Mouse (Mus musculus) heart, embryonic 11.5 days (tissue): ENCODE measurements around the gene Krtap3-3. TPM values are rescaled to one million over a fixed set of nuclear protein-coding genes. Genes with fewer than 3 reads are reported as not detected.

Experiments used
- ATAC-seq: fragments of 200-750 bp; cut with Nextera tagmentation; replicated peaks from 2 replicates; pipeline ENCODE4 v1.8.0; 2017; ENCODE audit warnings: moderate library complexity; ENCODE audit not compliant: insufficient number of reproducible peaks, low FRiP score, low TSS enrichment
- H3K27ac ChIP-seq: fragments of 300-500 bp; sonication (generic); 2 replicates; pipeline ENCODE4 v1.5.1; 2014; ENCODE audit warnings: mild to moderate bottlenecking, low read depth, low read length
- H3K27me3 ChIP-seq: fragments of 300-500 bp; sonication (generic); 2 replicates; pipeline ENCODE4 v1.6.1; 2014; ENCODE audit warnings: mild to moderate bottlenecking, low read length, mixed read lengths; ENCODE audit not compliant: control insufficient read depth, insufficient read depth
- H3K36me3 ChIP-seq: fragments of 300-500 bp; sonication (generic); 2 replicates; pipeline ENCODE4 v1.6.1; 2014; ENCODE audit warnings: mild to moderate bottlenecking, low read length, moderate library complexity, mixed read lengths; ENCODE audit not compliant: control insufficient read depth, insufficient read depth
- H3K4me1 ChIP-seq: fragments of 300-500 bp; sonication (generic); 2 replicates; pipeline ENCODE4 v1.6.1; 2014; ENCODE audit warnings: low read length; ENCODE audit not compliant: control insufficient read depth, insufficient read depth
- H3K4me2 ChIP-seq: fragments of 300-500 bp; sonication (generic); 2 replicates; pipeline ENCODE4 v1.6.1; 2014; ENCODE audit warnings: mild to moderate bottlenecking, moderate library complexity
- H3K4me3 ChIP-seq: fragments of 300-500 bp; sonication (generic); 2 replicates; pipeline ENCODE4 v1.5.1; 2014; ENCODE audit warnings: low read depth, low read length
- H3K9ac ChIP-seq: fragments of 300-500 bp; sonication (generic); 2 replicates; pipeline ENCODE4 v1.6.1; 2014; ENCODE audit warnings: mild to moderate bottlenecking, low read depth, low read length, moderate library complexity
- H3K9me3 ChIP-seq: fragments of 300-500 bp; sonication (generic); replicated peaks from 2 replicates; pipeline ENCODE4 v1.6.1; 2016; ENCODE audit warnings: low read length; ENCODE audit not compliant: control insufficient read depth
- WGBS: fragments of 180-500 bp; shearing (Covaris S2); extraction: QIAGEN DNeasy Blood & Tissue Kit; methylation state at CpG from one replicate; pipeline ENCODE4 v1.1.7; 2014; ENCODE audit not compliant: insufficient replicate concordance; 5-methylcytosine and 5-hydroxymethylcytosine counted together
- polyA plus RNA-seq: library from polyadenylated mRNA; unstranded; fragments of >200 nt; fragmentation: Nextera tagmentation; extraction: Ambion mirVana; gene quantifications from 2 replicates; pipeline ENCODE4 v1.2.1, GENCODE M21; 2014

Gene Krtap3-3
- polyA plus RNA-seq, 1 experiment from 2014 or later: not detected

- Histone ChIP-seq H3K4me2 (no peak overlapping the region), H3K27ac (no peak overlapping the region), H3K9ac (no peak overlapping the region), H3K36me3 (no peaks in the 10 kb centered on the region), H3K27me3 (no peaks in the 10 kb centered on the region), H3K4me1 (no peaks in the 10 kb centered on the region), H3K4me3 (no peak overlapping the region), H3K9me3 (no peaks in the 10 kb centered on the region)
- WGBS: 66% methylated on average over 4 of the region's 4 CpGs
- no peak for ATAC-seq
Observed at GRCm38 (mm10) chr11:99573164-99573563, 22.5 kb upstream of the Krtap3-3 start.

GRCm38 (mm10) chr11:99566530-99566929 is 15.9 kb upstream of the Krtap3-3 start, which contains the start of gene Krtap3-1:
Krtap3-1 (minus strand) TSS chr11:99566630.
- Histone ChIP-seq H3K4me1 (no peaks in the 10 kb centered on the region), H3K9ac (no peak within 1 kb of the TSS), H3K27ac (no peak within 1 kb of the TSS), H3K4me3 (no peak within 1 kb of the TSS), H3K9me3 (no peaks in the 10 kb centered on the region), H3K27me3 (no peaks in the 10 kb centered on the region), H3K36me3 (no peaks in the 10 kb centered on the region), H3K4me2 (no peak within 1 kb of the TSS)
- no peak for ATAC-seq
- WGBS: 77% methylated on average over 7 of the region's 7 CpGs

- 79% methylated on average over 6 of the region's 6 CpGs for WGBS
- H3K27ac ChIP-seq: no peak overlapping the region
- no peak overlapping the region for H3K4me3 ChIP-seq
- no peaks in the 10 kb centered on the region for H3K4me1 ChIP-seq
- no peak overlapping the region for H3K9ac ChIP-seq
- no peaks in the 10 kb centered on the region for H3K36me3 ChIP-seq
- no peak for ATAC-seq
- H3K4me2 ChIP-seq: no peak overlapping the region
- no peaks in the 10 kb centered on the region for H3K27me3 ChIP-seq
- H3K9me3 ChIP-seq: no peaks in the 10 kb centered on the region
Observed at GRCm38 (mm10) chr11:99562580-99562979, 11.9 kb upstream of the Krtap3-3 start.

- H3K36me3 ChIP-seq: no peaks in the 10 kb centered on the region
- no peaks in the 10 kb centered on the region for H3K4me1 ChIP-seq
- no peak within 1 kb of the TSS for H3K9ac ChIP-seq
- H3K4me3 ChIP-seq: no peak within 1 kb of the TSS
- WGBS: 81% methylated on average over 9 of the region's 9 CpGs
- no peaks in the 10 kb centered on the region for H3K9me3 ChIP-seq
- H3K27ac ChIP-seq: no peak within 1 kb of the TSS
- no peaks in the 10 kb centered on the region for H3K27me3 ChIP-seq
- H3K4me2 ChIP-seq: no peak within 1 kb of the TSS
- no peak for ATAC-seq
Observed at GRCm38 (mm10) chr11:99559366-99559765, 8.7 kb upstream of the Krtap3-3 start, which contains the start of gene Gm11939. Gm11939 (minus strand) TSS chr11:99559466.

- Histone ChIP-seq H3K4me3 (no peak overlapping the region), H3K9ac (no peak overlapping the region), H3K27me3 (no peaks in the 10 kb centered on the region), H3K9me3 (no peaks in the 10 kb centered on the region), H3K36me3 (no peaks in the 10 kb centered on the region), H3K27ac (no peak overlapping the region), H3K4me1 (no peaks in the 10 kb centered on the region), H3K4me2 (no peak overlapping the region)
- ATAC-seq: no peak
- 62% methylated on average over 3 of the region's 3 CpGs for WGBS
Observed at GRCm38 (mm10) chr11:99557976-99558745, 7.5 kb upstream of the Krtap3-3 start.

GRCm38 (mm10) chr11:99556753-99557152 is 6.1 kb upstream of the Krtap3-3 start, which contains the start of gene Krtap3-2:
Krtap3-2 (minus strand) TSS chr11:99556853.
- 73% methylated on average over 2 of the region's 2 CpGs for WGBS

GRCm38 (mm10) chr11:99556195-99556594 is 5.5 kb upstream of the Krtap3-3 start:
- H3K27ac ChIP-seq: no peak overlapping the region
- H3K4me3 ChIP-seq: no peak overlapping the region
- H3K4me1 ChIP-seq: no peaks in the 10 kb centered on the region
- H3K9me3 ChIP-seq: no peaks in the 10 kb centered on the region
- H3K27me3 ChIP-seq: no peaks in the 10 kb centered on the region
- no peaks in the 10 kb centered on the region for H3K36me3 ChIP-seq
- WGBS: 69% methylated on average over 2 of the region's 2 CpGs
- no peak overlapping the region for H3K4me2 ChIP-seq
- no peak for ATAC-seq
- no peak overlapping the region for H3K9ac ChIP-seq

More at GRCm38 (mm10) chr11:99556753-99557152, 6.1 kb upstream of the Krtap3-3 start, which contains the start of gene Krtap3-2:
- Histone ChIP-seq H3K36me3 (no peaks in the 10 kb centered on the region), H3K4me3 (no peak within 1 kb of the TSS), H3K9ac (no peak within 1 kb of the TSS), H3K9me3 (no peaks in the 10 kb centered on the region), H3K27me3 (no peaks in the 10 kb centered on the region), H3K4me2 (no peak within 1 kb of the TSS), H3K4me1 (no peaks in the 10 kb centered on the region), H3K27ac (no peak within 1 kb of the TSS)
- ATAC-seq: no peak

GRCm38 (mm10) chr11:99547892-99548291 is 2.8 kb downstream of the Krtap3-3 start:
- Histone ChIP-seq H3K4me2 (no peak overlapping the region), H3K9me3 (no peaks in the 10 kb centered on the region), H3K4me1 (no peaks in the 10 kb centered on the region), H3K9ac (no peak overlapping the region), H3K27ac (no peak overlapping the region), H3K36me3 (no peaks in the 10 kb centered on the region), H3K27me3 (no peaks in the 10 kb centered on the region), H3K4me3 (no peak overlapping the region)
- no peak for ATAC-seq

GRCm38 (mm10) chr11:99539721-99540120 is 10.9 kb downstream of the Krtap3-3 start:
- H3K9me3 ChIP-seq: no peaks in the 10 kb centered on the region
- ATAC-seq: no peak
- H3K9ac ChIP-seq: no peak overlapping the region
- H3K27ac ChIP-seq: no peak overlapping the region
- H3K36me3 ChIP-seq: no peaks in the 10 kb centered on the region
- no peak overlapping the region for H3K4me2 ChIP-seq
- no peaks in the 10 kb centered on the region for H3K27me3 ChIP-seq
- H3K4me1 ChIP-seq: no peaks in the 10 kb centered on the region
- H3K4me3 ChIP-seq: no peak overlapping the region
- 69% methylated on average over 9 of the region's 9 CpGs for WGBS
